Mouse (Mus musculus) liver, postnatal 0 days (tissue): ENCODE results near the gene Styxl1. TPM values are rescaled to one million over a fixed set of nuclear protein-coding genes. Genes with fewer than 3 reads are reported as not detected.

ENCODE experiments used
- ATAC-seq: fragments of 200-750 bp; cut with Nextera tagmentation; 2 replicates; pipeline ENCODE4 v1.8.0; 2017; ENCODE audit warnings: mild to moderate bottlenecking, moderate library complexity
- DNase-seq: peaks from one replicate; pipeline ENCODE4 v3.0.0-alpha.2; 2016
- H3K27ac ChIP-seq: fragments of 300-500 bp; sonication (generic); 2 replicates; pipeline ENCODE4 v1.5.1; 2014; ENCODE audit warnings: antibody characterized with exemption, moderate library complexity, mild to moderate bottlenecking, low read depth
- H3K27me3 ChIP-seq: fragments of 300-500 bp; sonication (generic); 2 replicates; pipeline ENCODE4 v1.6.1; 2014; ENCODE audit warnings: low read length, control low read depth, mixed read lengths; ENCODE audit not compliant: insufficient read depth
- H3K36me3 ChIP-seq: fragments of 300-500 bp; sonication (generic); replicated peaks from 2 replicates; pipeline ENCODE4 v1.6.1; 2014; ENCODE audit warnings: mild to moderate bottlenecking, control low read depth, low read length, moderate library complexity, mixed read lengths; ENCODE audit not compliant: insufficient read depth
- H3K4me1 ChIP-seq: fragments of 300-500 bp; sonication (generic); 2 replicates; pipeline ENCODE4 v1.6.1; 2014; ENCODE audit warnings: antibody characterized with exemption, mild to moderate bottlenecking, control low read depth; ENCODE audit not compliant: insufficient read depth
- H3K4me2 ChIP-seq: fragments of 300-500 bp; sonication (generic); 2 replicates; pipeline ENCODE4 v1.6.1; 2014; ENCODE audit warnings: low read depth, mild to moderate bottlenecking, low read length, moderate library complexity, mixed read lengths
- H3K4me3 ChIP-seq: fragments of 300-500 bp; sonication (generic); 2 replicates; pipeline ENCODE4 v1.5.1; 2014; ENCODE audit warnings: low read depth, low read length
- H3K9ac ChIP-seq: fragments of 300-500 bp; sonication (generic); replicated peaks from 2 replicates; pipeline ENCODE4 v1.6.1; 2014; ENCODE audit warnings: mild to moderate bottlenecking, moderate library complexity
- H3K9me3 ChIP-seq: fragments of 300-500 bp; sonication (generic); 2 replicates; pipeline ENCODE4 v1.6.1; 2016; ENCODE audit warnings: mild to moderate bottlenecking, control low read depth, low read length, mixed read lengths
- CTCF ChIP-seq: sonication (generic); IDR thresholded peaks from 2 replicates; pipeline ENCODE4 v1.5.1; 2016; ENCODE audit warnings: antibody characterized with exemption, low read depth
- EP300 ChIP-seq: IDR thresholded peaks from 2 replicates; pipeline ENCODE4 v1.6.1; 2016; ENCODE audit warnings: antibody characterized with exemption, low read depth, mild to moderate bottlenecking
- WGBS: fragments of 180-500 bp; shearing (Covaris S2); extraction: QIAGEN DNeasy Blood & Tissue Kit; methylation state at CpG from one replicate; pipeline ENCODE4 v1.1.7; 2014; ENCODE audit not compliant: insufficient replicate concordance; 5-methylcytosine and 5-hydroxymethylcytosine counted together
- polyA plus RNA-seq: library from polyadenylated mRNA; unstranded; fragments of >200 nt; fragmentation: Nextera tagmentation; extraction: Ambion mirVana; gene quantifications from 2 replicates; pipeline ENCODE4 v1.2.1, GENCODE M21; 2015

Styxl1 gene
- polyA plus RNA-seq, 1 experiment from 2014 or later, result 0.46 TPM

- Histone ChIP-seq H3K4me2 (no peak overlapping the region), H3K27ac (no peak overlapping the region), H3K4me1 (peaks cover 9% of the 10 kb centered on the region), H3K36me3 (peaks cover 42% of the 10 kb centered on the region), H3K4me3 (no peak overlapping the region), H3K9me3 (no peaks in the 10 kb centered on the region), H3K27me3 (no peaks in the 10 kb centered on the region), H3K9ac (no peak overlapping the region)
- DNase-seq (no peak), ATAC-seq (no peak)
- TF ChIP-seq CTCF, result no peak
- WGBS, result 87% methylated on average over 10 of the region's 10 CpGs
Observed at GRCm38 (mm10) chr5:135719586-135720120, 58.5 kb downstream of the Styxl1 start.

- DNase-seq (no peak), ATAC-seq (no peak)
- no peak overlapping the region for H3K4me2 ChIP-seq
- H3K4me3 ChIP-seq, result no peak overlapping the region
- TF ChIP-seq EP300, result no peak
- peak; percentile 54 for TF ChIP-seq CTCF
- peaks cover 31% of the 10 kb centered on the region for H3K36me3 ChIP-seq
- no peak overlapping the region for H3K27ac ChIP-seq
- H3K9ac ChIP-seq, result no peak overlapping the region
- H3K27me3 ChIP-seq, result no peaks in the 10 kb centered on the region
- no peaks in the 10 kb centered on the region for H3K9me3 ChIP-seq
- WGBS, result 54% methylated on average over 10 of the region's 10 CpGs
- H3K4me1 ChIP-seq, result peaks cover 33% of the 10 kb centered on the region
Observed at GRCm38 (mm10) chr5:135715624-135716023, 62.6 kb downstream of the Styxl1 start.

GRCm38 (mm10) chr5:135713441-135714218 lies 64.6 kb downstream of the Styxl1 start:
- DNase-seq, result peak; percentile 83
- ATAC-seq, result peak; percentile 78
- no peak overlapping the region for H3K4me3 ChIP-seq
- peaks cover 28% of the 10 kb centered on the region for H3K36me3 ChIP-seq
- H3K27me3 ChIP-seq, result no peaks in the 10 kb centered on the region
- no peak overlapping the region for H3K9ac ChIP-seq
- no peaks in the 10 kb centered on the region for H3K9me3 ChIP-seq
- peak overlapping the region; percentile 42; the same call in 1 of the 2 replicates for H3K27ac ChIP-seq
- 34% methylated on average over 16 of the region's 16 CpGs for WGBS
- peak; percentile 81 for TF ChIP-seq EP300
- TF ChIP-seq CTCF, result no peak
- peaks cover 38% of the 10 kb centered on the region for H3K4me1 ChIP-seq
- H3K4me2 ChIP-seq, result peak overlapping the region; percentile 46

GRCm38 (mm10) chr5:135712803-135713202 lies 65.4 kb downstream of the Styxl1 start:
- no peak for DNase-seq
- peaks cover 27% of the 10 kb centered on the region for H3K36me3 ChIP-seq
- peak overlapping the region; percentile 42; the same call in 1 of the 2 replicates for H3K27ac ChIP-seq
- H3K9me3 ChIP-seq, result no peaks in the 10 kb centered on the region
- no peak overlapping the region for H3K4me2 ChIP-seq
- H3K4me3 ChIP-seq, result no peak overlapping the region
- no peak overlapping the region for H3K9ac ChIP-seq
- WGBS, result 35% methylated on average over 4 of the region's 4 CpGs
- TF ChIP-seq EP300, result no peak
- no peak for TF ChIP-seq CTCF
- peaks cover 44% of the 10 kb centered on the region for H3K4me1 ChIP-seq
- H3K27me3 ChIP-seq, result no peaks in the 10 kb centered on the region
- ATAC-seq, result no peak

- peak overlapping the region; percentile 48 for H3K27ac ChIP-seq
- H3K4me1 ChIP-seq, result peaks cover 50% of the 10 kb centered on the region
- H3K9me3 ChIP-seq, result no peaks in the 10 kb centered on the region
- H3K4me2 ChIP-seq, result no peak overlapping the region
- H3K4me3 ChIP-seq, result no peak overlapping the region
- WGBS, result 68% methylated on average over 13 of the region's 13 CpGs
- TF ChIP-seq EP300 (no peak), CTCF (no peak)
- no peaks in the 10 kb centered on the region for H3K27me3 ChIP-seq
- H3K9ac ChIP-seq, result no peak overlapping the region
- DNase-seq, result no peak
- ATAC-seq, result no peak
- H3K36me3 ChIP-seq, result peaks cover 22% of the 10 kb centered on the region
Observed at GRCm38 (mm10) chr5:135711582-135712355, 66.4 kb downstream of the Styxl1 start.

GRCm38 (mm10) chr5:135710599-135711214 lies 67.5 kb downstream of the Styxl1 start:
- peaks cover 13% of the 10 kb centered on the region for H3K36me3 ChIP-seq
- ATAC-seq, result peak; percentile 11; the same call in 1 of the 2 replicates
- peaks cover 50% of the 10 kb centered on the region for H3K4me1 ChIP-seq
- WGBS, result 43% methylated on average over 7 of the region's 7 CpGs
- H3K4me3 ChIP-seq, result no peak overlapping the region
- TF ChIP-seq EP300 (no peak), CTCF (no peak)
- peak overlapping the region; percentile 48 for H3K27ac ChIP-seq
- H3K9me3 ChIP-seq, result no peaks in the 10 kb centered on the region
- no peaks in the 10 kb centered on the region for H3K27me3 ChIP-seq
- DNase-seq, result peak; percentile 36
- no peak overlapping the region for H3K4me2 ChIP-seq
- H3K9ac ChIP-seq, result no peak overlapping the region
